Mouse (Mus musculus) activated CD4-positive, CD25-positive, alpha-beta regulatory T cell (primary cell): ENCODE measurements around the gene Bach1. TPM values are rescaled to one million over a fixed set of nuclear protein-coding genes. Genes with fewer than 3 reads are reported as not detected.

ENCODE experiments used
- polyA plus RNA-seq, 2 experiments: library from polyadenylated mRNA; unstranded; fragments of 100-300 nt; shearing (Covaris generic); gene quantifications; one replicate each; pipeline ENCODE4 v1.2.1; 2017

Bach1 gene
- polyA plus RNA-seq = 1 to 10 TPM; 4.5 to 7.1 TPM

DNA sequence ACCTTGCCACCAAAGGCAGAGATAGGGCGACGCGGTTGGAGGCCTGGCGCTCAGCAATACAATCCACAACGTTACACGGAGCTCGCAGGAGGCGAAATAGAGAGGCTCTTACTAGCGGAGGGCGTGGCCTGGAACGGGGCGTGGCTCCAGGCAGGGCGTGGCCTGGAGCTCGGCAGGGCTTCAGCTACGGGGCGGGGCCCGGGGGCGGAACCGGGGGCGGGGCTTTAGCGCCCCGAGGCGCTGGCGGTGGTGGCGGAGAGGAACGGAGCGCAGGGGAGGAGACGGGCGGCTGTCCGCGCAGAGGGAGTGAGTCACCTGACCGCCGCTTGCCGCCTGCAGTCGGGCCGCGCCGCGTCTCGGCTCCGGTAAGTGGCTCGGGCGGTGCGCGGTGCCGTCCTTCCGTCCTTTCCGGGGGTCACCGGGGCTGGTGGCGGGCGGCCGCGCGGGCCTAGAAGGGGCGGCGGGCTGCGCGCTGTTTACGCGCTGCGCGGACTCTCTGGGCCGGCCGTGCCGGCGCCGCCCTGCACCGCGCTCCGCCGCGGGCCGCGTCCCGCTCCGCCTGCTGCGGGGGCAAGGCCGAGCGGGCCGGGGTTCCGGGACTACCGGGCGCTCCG lies at the start of gene Bach1:
Gene Bach1, plus strand, starts transcription at position 254 of the 614 bp plus-strand sequence.

Other genes with a start within 250 kb of the Bach1 start
- 10 to 100 TPM; 57.0 to 75.9 TPM for gene Usp16, start 244.2 kb upstream of the Bach1 start, polyA plus RNA-seq
- gene Cct8, start 203.1 kb upstream of the Bach1 start, polyA plus RNA-seq = 100 to 1,000 TPM; 336 to 418 TPM
- not detected for gene Map3k7cl, start 145.6 kb upstream of the Bach1 start, polyA plus RNA-seq